Mouse (Mus musculus): ENCODE data around the gene Mpzl3. TPM values are rescaled to one million over a fixed set of nuclear protein-coding genes. Genes with fewer than 3 reads are reported as not detected.
"Not testable (repeated sequence)": the region's sequence is repeated elsewhere in the genome, so short reads cannot be mapped to it uniquely, and the experiment has no call there.

The Mpzl3 gene
- polyA plus RNA-seq, 1 experiment from 2014 or later: 1.2 TPM

GRCm38 (mm10) chr9:45022800-45023199 is 32.2 kb upstream of the Mpzl3 start:
- H3K36me3 ChIP-seq (ENCODE audit: control insufficient read depth, insufficient read depth): no peaks in the 10 kb centered on the region
- no peaks in the 10 kb centered on the region for H3K4me1 ChIP-seq (replicated peaks; ENCODE audit: control insufficient read depth, insufficient read depth, low read length)
- H3K27me3 ChIP-seq (replicated peaks; ENCODE audit: control insufficient read depth, insufficient read depth, low read length): no peaks in the 10 kb centered on the region; the same call in 1 of the 2 replicates
- H3K9me3 ChIP-seq (ENCODE audit: control insufficient read depth, low read length): no peaks in the 10 kb centered on the region
- no peak overlapping the region for H3K4me2 ChIP-seq (ENCODE audit: low read length)
- no peak overlapping the region for H3K4me3 ChIP-seq (replicated peaks; ENCODE audit: low read length)
- H3K27ac ChIP-seq (ENCODE audit: low read length): no peak overlapping the region
- ATAC-seq: no peak
- no peak overlapping the region for H3K9ac ChIP-seq (replicated peaks; ENCODE audit: low read depth, low read length)
- 4% methylated on average over 3 of the region's 3 CpGs for WGBS

DNA sequence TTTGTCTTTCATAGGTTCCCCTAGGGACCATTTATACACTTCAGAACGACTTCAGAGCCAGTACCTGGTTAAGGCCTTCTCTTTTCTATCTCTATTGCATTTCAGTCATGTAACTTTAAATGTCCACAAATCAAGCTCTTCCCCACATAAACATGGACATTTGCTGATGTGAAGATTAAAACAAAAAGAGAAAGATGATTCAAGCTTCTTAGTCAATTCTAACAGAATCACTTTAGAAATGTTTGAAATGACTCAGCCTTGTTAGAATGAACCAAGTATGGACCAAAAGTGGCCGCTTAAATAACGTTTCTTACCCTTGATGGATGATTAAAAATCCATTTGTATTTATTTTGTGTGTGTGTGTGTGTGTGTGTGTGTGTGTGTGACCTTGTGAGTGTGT is 31.3 kb upstream of the Mpzl3 start:
- 61% methylated on average over 3 of the region's 3 CpGs for WGBS
- Histone ChIP-seq H3K4me1 (replicated peaks; ENCODE audit: control insufficient read depth, insufficient read depth, low read length) (no peaks in the 10 kb centered on the region), H3K36me3 (ENCODE audit: control insufficient read depth, insufficient read depth) (no peaks in the 10 kb centered on the region), H3K9ac (replicated peaks; ENCODE audit: low read depth, low read length) (no peak overlapping the region), H3K4me3 (replicated peaks; ENCODE audit: low read length) (no peak overlapping the region), H3K27ac (ENCODE audit: low read length) (no peak overlapping the region), H3K27me3 (replicated peaks; ENCODE audit: control insufficient read depth, insufficient read depth, low read length) (peaks cover 2% of the 10 kb centered on the region; the same call in 1 of the 2 replicates), H3K9me3 (ENCODE audit: control insufficient read depth, low read length) (no peaks in the 10 kb centered on the region), H3K4me2 (ENCODE audit: low read length) (no peak overlapping the region)
- no peak for ATAC-seq

GRCm38 (mm10) chr9:45024187-45024586 is 30.8 kb upstream of the Mpzl3 start:
- H3K9me3 ChIP-seq (ENCODE audit: control insufficient read depth, low read length): no peaks in the 10 kb centered on the region
- 83% methylated on average over 2 of the region's 2 CpGs for WGBS
- H3K36me3 ChIP-seq (ENCODE audit: control insufficient read depth, insufficient read depth): no peaks in the 10 kb centered on the region
- no peak for ATAC-seq
- no peak overlapping the region for H3K4me2 ChIP-seq (ENCODE audit: low read length)
- no peak overlapping the region for H3K27ac ChIP-seq (ENCODE audit: low read length)
- peaks cover 5% of the 10 kb centered on the region; the same call in 1 of the 2 replicates for H3K27me3 ChIP-seq (replicated peaks; ENCODE audit: control insufficient read depth, insufficient read depth, low read length)
- no peak overlapping the region for H3K9ac ChIP-seq (replicated peaks; ENCODE audit: low read depth, low read length)
- no peaks in the 10 kb centered on the region for H3K4me1 ChIP-seq (replicated peaks; ENCODE audit: control insufficient read depth, insufficient read depth, low read length)
- H3K4me3 ChIP-seq (replicated peaks; ENCODE audit: low read length): no peak overlapping the region

DNA sequence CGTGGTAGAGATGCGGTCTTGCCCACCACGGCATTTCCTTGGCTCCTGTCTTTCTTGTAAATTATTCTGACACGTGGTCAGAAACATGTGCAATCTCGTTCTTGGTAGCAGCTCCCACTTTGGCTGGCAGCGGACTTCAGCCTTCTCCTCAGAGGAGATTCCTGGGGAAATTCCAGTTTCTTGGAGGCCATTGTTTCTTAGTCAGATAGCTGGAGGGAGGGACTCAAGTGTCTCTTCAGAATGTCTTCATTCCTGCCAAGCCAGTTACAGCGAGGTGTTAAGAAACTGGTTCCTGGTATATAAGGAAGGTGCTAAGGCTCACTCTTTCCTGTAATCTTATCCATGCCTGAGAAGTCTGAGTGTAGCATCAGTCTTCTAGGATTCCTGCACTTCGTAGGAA is 27.6 kb upstream of the Mpzl3 start:
- Histone ChIP-seq H3K9me3 (ENCODE audit: control insufficient read depth, low read length) (no peaks in the 10 kb centered on the region), H3K27me3 (replicated peaks; ENCODE audit: control insufficient read depth, insufficient read depth, low read length) (peaks cover 5% of the 10 kb centered on the region; the same call in 1 of the 2 replicates), H3K27ac (ENCODE audit: low read length) (no peak overlapping the region), H3K36me3 (ENCODE audit: control insufficient read depth, insufficient read depth) (no peaks in the 10 kb centered on the region), H3K4me2 (ENCODE audit: low read length) (no peak overlapping the region), H3K4me1 (replicated peaks; ENCODE audit: control insufficient read depth, insufficient read depth, low read length) (no peaks in the 10 kb centered on the region), H3K9ac (replicated peaks; ENCODE audit: low read depth, low read length) (no peak overlapping the region), H3K4me3 (replicated peaks; ENCODE audit: low read length) (no peak overlapping the region)
- ATAC-seq: no peak
- 73% methylated on average over 8 of the region's 8 CpGs for WGBS

DNA sequence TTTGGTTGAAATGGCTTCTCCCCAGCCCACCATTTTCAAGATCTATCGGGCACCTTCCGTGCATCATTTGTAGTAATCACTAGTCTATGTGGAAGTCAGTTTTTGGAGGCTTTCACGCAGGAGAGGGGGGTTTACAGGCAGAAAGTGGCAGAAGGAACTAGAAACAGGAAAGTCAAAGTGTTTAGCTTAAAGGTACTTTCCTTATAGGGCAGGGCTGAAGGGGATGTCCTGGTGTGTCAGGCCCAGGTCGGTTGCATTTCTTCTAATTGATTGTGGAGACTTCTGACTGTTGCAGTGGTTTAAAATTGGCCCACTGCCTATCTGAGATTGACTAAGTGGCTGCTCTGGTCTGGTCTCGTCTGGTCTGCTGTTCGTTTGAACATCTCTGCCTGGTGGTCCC is 24.6 kb upstream of the Mpzl3 start:
- Histone ChIP-seq H3K4me1 (replicated peaks; ENCODE audit: control insufficient read depth, insufficient read depth, low read length) (no peaks in the 10 kb centered on the region), H3K36me3 (ENCODE audit: control insufficient read depth, insufficient read depth) (no peaks in the 10 kb centered on the region), H3K27ac (ENCODE audit: low read length) (no peak overlapping the region), H3K27me3 (replicated peaks; ENCODE audit: control insufficient read depth, insufficient read depth, low read length) (0 out of 2 replicates have a peak, but pooled peaks cover 5% of the 10 kb centered on the region), H3K4me2 (ENCODE audit: low read length) (no peak overlapping the region), H3K9me3 (ENCODE audit: control insufficient read depth, low read length) (no peaks in the 10 kb centered on the region), H3K9ac (replicated peaks; ENCODE audit: low read depth, low read length) (no peak overlapping the region), H3K4me3 (replicated peaks; ENCODE audit: low read length) (no peak overlapping the region)
- 73% methylated on average over 6 of the region's 6 CpGs for WGBS
- no peak for ATAC-seq

GRCm38 (mm10) chr9:45032261-45032660 is 22.7 kb upstream of the Mpzl3 start:
- Histone ChIP-seq H3K9ac (replicated peaks; ENCODE audit: low read depth, low read length) (no peak overlapping the region), H3K4me2 (ENCODE audit: low read length) (no peak overlapping the region), H3K36me3 (ENCODE audit: control insufficient read depth, insufficient read depth) (no peaks in the 10 kb centered on the region), H3K9me3 (ENCODE audit: control insufficient read depth, low read length) (no peaks in the 10 kb centered on the region), H3K27me3 (replicated peaks; ENCODE audit: control insufficient read depth, insufficient read depth, low read length) (0 out of 2 replicates have a peak, but pooled peaks cover 5% of the 10 kb centered on the region), H3K4me1 (replicated peaks; ENCODE audit: control insufficient read depth, insufficient read depth, low read length) (no peaks in the 10 kb centered on the region), H3K4me3 (replicated peaks; ENCODE audit: low read length) (no peak overlapping the region), H3K27ac (ENCODE audit: low read length) (no peak overlapping the region)
- ATAC-seq: no peak
- WGBS: 73% methylated on average over 2 of the region's 2 CpGs

DNA sequence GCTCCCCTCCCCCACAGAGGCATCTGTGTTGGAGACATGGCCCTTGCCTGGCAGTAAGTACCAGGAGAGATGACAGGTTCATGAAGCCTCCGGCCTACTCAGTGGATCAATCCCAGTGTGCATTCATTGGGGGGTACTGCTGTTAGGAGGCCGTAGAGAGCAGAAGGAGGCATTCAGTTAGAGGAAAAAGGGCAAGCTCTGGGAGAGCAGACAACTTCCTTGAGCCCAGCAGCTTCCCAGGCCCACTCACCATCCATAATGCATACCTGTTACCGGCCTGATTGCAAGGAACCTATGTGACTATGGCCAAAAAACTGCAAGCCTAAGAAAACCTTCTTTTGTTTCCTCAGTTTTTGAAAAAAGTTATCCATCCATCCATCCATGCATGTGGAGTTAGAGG is 20.5 kb upstream of the Mpzl3 start:
- Histone ChIP-seq H3K9me3 (ENCODE audit: control insufficient read depth, low read length) (no peaks in the 10 kb centered on the region), H3K4me3 (replicated peaks; ENCODE audit: low read length) (no peak overlapping the region), H3K27ac (ENCODE audit: low read length) (no peak overlapping the region), H3K27me3 (replicated peaks; ENCODE audit: control insufficient read depth, insufficient read depth, low read length) (peaks cover 3% of the 10 kb centered on the region), H3K4me2 (ENCODE audit: low read length) (no peak overlapping the region), H3K36me3 (ENCODE audit: control insufficient read depth, insufficient read depth) (no peaks in the 10 kb centered on the region), H3K4me1 (replicated peaks; ENCODE audit: control insufficient read depth, insufficient read depth, low read length) (no peaks in the 10 kb centered on the region), H3K9ac (replicated peaks; ENCODE audit: low read depth, low read length) (no peak overlapping the region)
- 80% methylated on average over 3 of the region's 3 CpGs for WGBS
- ATAC-seq: no peak

- H3K36me3 ChIP-seq (ENCODE audit: control insufficient read depth, insufficient read depth); H3K27ac ChIP-seq (ENCODE audit: low read length); ATAC-seq; H3K9ac ChIP-seq (replicated peaks; ENCODE audit: low read depth, low read length); H3K4me3 ChIP-seq (replicated peaks; ENCODE audit: low read length); H3K4me1 ChIP-seq (replicated peaks; ENCODE audit: control insufficient read depth, insufficient read depth, low read length); H3K9me3 ChIP-seq (ENCODE audit: control insufficient read depth, low read length); H3K4me2 ChIP-seq (ENCODE audit: low read length): not testable (repeated sequence)
- H3K27me3 ChIP-seq (replicated peaks; ENCODE audit: control insufficient read depth, insufficient read depth, low read length): peaks cover 33% of the 10 kb centered on the region
- 82% methylated on average over 1 of the region's 1 CpGs for WGBS
These were observed 17.2 kb upstream of the Mpzl3 start for GRCm38 (mm10) chr9:45037803-45038202.

GRCm38 (mm10) chr9:45039499-45039898 is 15.5 kb upstream of the Mpzl3 start, which contains the start of gene Mpzl2:
Gene Mpzl2, plus strand, starts transcription at chr9:45039799.
- 62% methylated on average over 5 of the region's 5 CpGs for WGBS
- ATAC-seq: no peak
- Histone ChIP-seq H3K4me1 (replicated peaks; ENCODE audit: control insufficient read depth, insufficient read depth, low read length) (no peaks in the 10 kb centered on the region), H3K27ac (ENCODE audit: low read length) (no peak within 1 kb of the TSS), H3K9ac (replicated peaks; ENCODE audit: low read depth, low read length) (no peak within 1 kb of the TSS), H3K36me3 (ENCODE audit: control insufficient read depth, insufficient read depth) (no peaks in the 10 kb centered on the region), H3K27me3 (replicated peaks; ENCODE audit: control insufficient read depth, insufficient read depth, low read length) (peaks cover 45% of the 10 kb centered on the region), H3K4me2 (ENCODE audit: low read length) (peak within 1 kb of the TSS; percentile 6; the same call in 1 of the 2 replicates), H3K4me3 (replicated peaks; ENCODE audit: low read length) (no peak within 1 kb of the TSS), H3K9me3 (ENCODE audit: control insufficient read depth, low read length) (no peaks in the 10 kb centered on the region)

Measured in forebrain, embryonic 16.5 days (tissue).